Mouse (Mus musculus) olfactory bulb, adult 2 months (tissue): ENCODE results near the gene Fam170b.

Source experiments
- CTCF ChIP-seq: fragments of 200-500 bp; IDR thresholded peaks from 2 replicates; pipeline ENCODE4 v1.5.1; 2012; ENCODE audit warnings: low read depth, mild to moderate bottlenecking, low read length, moderate library complexity; ENCODE audit not compliant: insufficient read depth
- POLR2A ChIP-seq: fragments of 200-500 bp; IDR thresholded peaks from 2 replicates; pipeline ENCODE4 v1.6.1; 2012; ENCODE audit warnings: mild to moderate bottlenecking, low read depth, low read length, moderate library complexity; ENCODE audit not compliant: insufficient read depth

GRCm38 (mm10) chr14:32800048-32800447 is 33.7 kb upstream of the Fam170b start:
- TF ChIP-seq POLR2A (no peak), CTCF (no peak)
